Mouse (Mus musculus): ENCODE results near the gene R3hdm4.

DNA sequence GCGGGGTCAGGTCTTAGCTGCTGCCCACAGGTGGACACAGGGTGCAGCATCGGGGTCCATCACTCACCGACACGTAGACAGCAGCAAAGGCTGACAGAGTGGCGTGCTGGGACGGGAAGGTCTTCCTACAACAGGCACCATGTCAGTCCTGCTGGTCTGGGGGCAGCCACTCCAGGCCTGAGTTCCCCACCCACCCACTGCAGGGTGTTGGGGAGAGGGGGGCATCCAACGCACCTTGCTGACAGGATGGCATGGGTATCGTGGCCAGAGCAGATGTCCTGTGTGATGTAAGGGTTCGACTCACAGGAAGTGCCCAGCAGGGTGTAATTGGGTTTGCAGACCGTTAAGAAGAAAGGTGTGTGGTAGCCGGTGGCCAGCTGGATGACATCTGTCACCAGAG is 54.4 kb downstream of the R3hdm4 start:
- TF ChIP-seq POLR2A (IDR thresholded peaks at IDR 0.05; ENCODE audit: control insufficient read depth in 1 of 2, insufficient read depth in 1 of 2, low read depth in 1 of 2, low read length in 2 of 2, poor library complexity in 1 of 2), result no peak
- TF ChIP-seq CHD2 (IDR thresholded peaks at IDR 0.05; ENCODE audit: low read length), result no peak
- TF ChIP-seq NRF1 (IDR thresholded peaks at IDR 0.05; ENCODE audit: insufficient read depth, low read depth, low read length, poor library complexity, severe bottlenecking), result no peak
- no peak for TF ChIP-seq CTCF (IDR thresholded peaks at IDR 0.05 in 2 of 3, conservative IDR thresholded peaks at IDR 0.05 in 1 of 3; ENCODE audit: control insufficient read depth in 1 of 3, insufficient read depth in 1 of 3, low read depth in 2 of 3, low read length in 3 of 3, poor library complexity in 1 of 3, severe bottlenecking in 1 of 3)
- TF ChIP-seq TCF12 (IDR thresholded peaks at IDR 0.05; ENCODE audit: low read depth, low read length), result no peak
- no peak for TF ChIP-seq ELF1 (IDR thresholded peaks at IDR 0.05; ENCODE audit: low read depth, low read length)
- TF ChIP-seq KAT2A (conservative IDR thresholded peaks at IDR 0.05; ENCODE audit: low read depth, low read length), result no peak
- no peak for TF ChIP-seq SMC3 (IDR thresholded peaks at IDR 0.05; ENCODE audit: low read depth, low read length)
- no peak for TF ChIP-seq SIN3A (IDR thresholded peaks at IDR 0.05; ENCODE audit: low read length)

All from MEL (cell line).